In the genomic region with DNA sequence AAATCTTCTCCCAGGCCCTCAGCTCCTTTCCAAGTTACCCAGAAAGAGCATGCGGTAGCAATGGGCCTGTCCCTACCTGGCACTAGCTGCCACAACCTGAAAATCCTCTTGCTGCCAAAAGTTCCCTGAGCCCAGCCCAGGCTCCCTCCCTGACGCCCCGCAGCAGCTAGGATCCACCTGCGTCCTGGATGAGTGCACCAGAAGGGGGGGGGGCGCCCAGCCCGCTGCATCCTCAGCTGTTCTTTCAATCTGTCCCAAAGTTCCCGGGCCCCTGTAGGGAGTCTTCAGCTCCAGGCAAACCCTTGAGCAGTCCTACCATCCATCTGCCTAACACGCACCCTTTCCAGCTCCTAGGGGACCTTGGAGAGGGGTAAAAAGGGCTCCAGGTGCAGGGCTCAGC, we compare ENCODE assay signal across 7 mouse cellular contexts. TPM values are rescaled to one million over a fixed set of nuclear protein-coding genes. Genes with fewer than 3 reads are reported as not detected.
A peak's percentile ranks its signal among the peaks of the same experiment; 100 is the strongest.
DNase-seq lines count a peak whose midpoint lies in the region; ATAC-seq lines count a peak whose summit lies in the region.

No protein-coding gene starts in this region.

- ATAC-seq in megakaryocyte, adult 5-6 weeks (ENCODE audit: poor library complexity, severe bottlenecking) = no peak
- ATAC-seq in forebrain, embryonic 15.5 days (replicated peaks) = no peak; the same call in 1 of the 2 replicates
- no peak for ATAC-seq in liver, embryonic 16.5 days (ENCODE audit: low read depth)

- WGBS in forebrain, embryonic 15.5 days = 2% methylated on average over 7 of the region's 8 CpGs
- 22% methylated on average over 8 of the region's 8 CpGs for WGBS in liver, embryonic 16.5 days (ENCODE audit: insufficient replicate concordance)

- H3K4me2 ChIP-seq in forebrain, embryonic 15.5 days (replicated peaks) = peak overlapping the region; percentile 99
- H3K4me2 ChIP-seq in liver, embryonic 16.5 days (ENCODE audit: low read depth, low read length) = peak overlapping the region; percentile 66

- peaks cover 62% of the 10 kb centered on the region for H3K4me1 ChIP-seq in megakaryocyte, embryonic 14.5 days
- H3K4me1 ChIP-seq in forebrain, embryonic 15.5 days = peaks cover 56% of the 10 kb centered on the region
- peaks cover 13% of the 10 kb centered on the region for H3K4me1 ChIP-seq in liver, embryonic 16.5 days (ENCODE audit: control insufficient read depth, low read depth, low read length)

- H3K9ac ChIP-seq in forebrain, embryonic 15.5 days (replicated peaks) = peak overlapping the region; percentile 78
- no peak overlapping the region for H3K9ac ChIP-seq in liver, embryonic 16.5 days (ENCODE audit: low read depth, low read length)

- H3K9me3 ChIP-seq in megakaryocyte, embryonic 14.5 days = no peaks in the 10 kb centered on the region
- no peaks in the 10 kb centered on the region for H3K9me3 ChIP-seq in forebrain, embryonic 15.5 days
- no peaks in the 10 kb centered on the region for H3K9me3 ChIP-seq in liver, embryonic 16.5 days (replicated peaks; ENCODE audit: control insufficient read depth, low read length)

- H3K4me3 ChIP-seq in megakaryocyte, embryonic 14.5 days (replicated peaks) = peak overlapping the region; percentile 92
- peak overlapping the region; percentile 83 for H3K4me3 ChIP-seq in forebrain, embryonic 15.5 days
- H3K4me3 ChIP-seq in liver, embryonic 16.5 days (ENCODE audit: low read depth, low read length) = no peak overlapping the region; the same call in 1 of the 2 replicates

- H3K27me3 ChIP-seq in megakaryocyte, embryonic 14.5 days (replicated peaks) = peaks cover 54% of the 10 kb centered on the region
- no peaks in the 10 kb centered on the region for H3K27me3 ChIP-seq in forebrain, embryonic 15.5 days
- H3K27me3 ChIP-seq in liver, embryonic 16.5 days (ENCODE audit: control insufficient read depth, insufficient read depth, low read depth, low read length) = peaks cover 53% of the 10 kb centered on the region

- peaks cover 12% of the 10 kb centered on the region for H3K36me3 ChIP-seq in megakaryocyte, embryonic 14.5 days (replicated peaks; ENCODE audit: low read length)
- H3K36me3 ChIP-seq in forebrain, embryonic 15.5 days = no peaks in the 10 kb centered on the region
- no peaks in the 10 kb centered on the region for H3K36me3 ChIP-seq in liver, embryonic 16.5 days (ENCODE audit: control insufficient read depth, insufficient read depth)

- DNase-seq in frontal cortex, postnatal 10 days (ENCODE audit: low spot score in 2 of 2) = no peak
- no peak for DNase-seq in thymus, postnatal 14 days
- no peak for DNase-seq in cerebellum, postnatal 4 days (ENCODE audit: low spot score in 2 of 2)

- H3K27ac ChIP-seq in forebrain, embryonic 15.5 days (replicated peaks) = peak overlapping the region; percentile 49
- H3K27ac ChIP-seq in liver, embryonic 16.5 days (ENCODE audit: low read length) = no peak overlapping the region

RNA-seq across cellular contexts. Expression of a gene that starts 1.2 kb away (rescaled TPM):
- 0.12 and 14.4 TPM in 2 replicates for polyA plus RNA-seq in megakaryocyte, embryonic 14.5 days (2012; ENCODE audit: insufficient read depth, low replicate concordance)
- total RNA-seq in megakaryocyte, adult 5-6 weeks (2015) = 0.14 TPM in 1 of 2 replicates, not detected in the other
- total RNA-seq in megakaryocyte, adult 5-6 weeks (2017) = 0.15 and 0.16 TPM in 2 replicates
- 33.4 and 35.4 TPM in 2 replicates for polyA plus RNA-seq in forebrain, embryonic 15.5 days (2015; fragmentation: Nextera tagmentation; extraction: Ambion mirVana)
- polyA plus RNA-seq in liver, embryonic 16.5 days (2015; fragmentation: Nextera tagmentation; extraction: Ambion mirVana) = 0.08 TPM in 1 of 2 replicates, not detected in the other

RNA-seq across cellular contexts. Expression of a gene that starts 35.6 kb away (rescaled TPM):
- polyA plus RNA-seq in megakaryocyte, embryonic 14.5 days (2012; ENCODE audit: insufficient read depth, low replicate concordance) = not detected in 2 replicates
- 2.6 and 4.0 TPM in 2 replicates for total RNA-seq in megakaryocyte, adult 5-6 weeks (2015)
- total RNA-seq in megakaryocyte, adult 5-6 weeks (2017) = 0.81 and 3.3 TPM in 2 replicates
- 88.8 and 91.3 TPM in 2 replicates for polyA plus RNA-seq in forebrain, embryonic 15.5 days (2015; fragmentation: Nextera tagmentation; extraction: Ambion mirVana)
- polyA plus RNA-seq in liver, embryonic 16.5 days (2015; fragmentation: Nextera tagmentation; extraction: Ambion mirVana) = 0.65 and 0.92 TPM in 2 replicates

RNA-seq across cellular contexts. Expression of a gene that starts 56.6 kb away (rescaled TPM):
- polyA plus RNA-seq in megakaryocyte, embryonic 14.5 days (2012; ENCODE audit: insufficient read depth, low replicate concordance) = 0.85 and 3.7 TPM in 2 replicates
- 10.7 and 16.5 TPM in 2 replicates for total RNA-seq in megakaryocyte, adult 5-6 weeks (2015)
- total RNA-seq in megakaryocyte, adult 5-6 weeks (2017) = 21.0 and 22.3 TPM in 2 replicates
- 31.6 and 33.5 TPM in 2 replicates for polyA plus RNA-seq in forebrain, embryonic 15.5 days (2015; fragmentation: Nextera tagmentation; extraction: Ambion mirVana)
- polyA plus RNA-seq in liver, embryonic 16.5 days (2015; fragmentation: Nextera tagmentation; extraction: Ambion mirVana) = 6.3 and 7.0 TPM in 2 replicates

Comparison
In these comparisons a context has a peak if more than half of its experiments do, and no peak if none do; other contexts are left out.
1. RNA of a gene that starts 35.6 kb away (polyA plus RNA-seq): 88.8 to 91.3 TPM in forebrain, embryonic 15.5 days; 0.65 to 0.92 TPM in liver, embryonic 16.5 days and not detected in megakaryocyte, embryonic 14.5 days; every median in the first group is over 10 times any median in the second.